Mouse (Mus musculus): ENCODE measurements around the gene Bcl2l12.

Bcl2l12 gene

DNA sequence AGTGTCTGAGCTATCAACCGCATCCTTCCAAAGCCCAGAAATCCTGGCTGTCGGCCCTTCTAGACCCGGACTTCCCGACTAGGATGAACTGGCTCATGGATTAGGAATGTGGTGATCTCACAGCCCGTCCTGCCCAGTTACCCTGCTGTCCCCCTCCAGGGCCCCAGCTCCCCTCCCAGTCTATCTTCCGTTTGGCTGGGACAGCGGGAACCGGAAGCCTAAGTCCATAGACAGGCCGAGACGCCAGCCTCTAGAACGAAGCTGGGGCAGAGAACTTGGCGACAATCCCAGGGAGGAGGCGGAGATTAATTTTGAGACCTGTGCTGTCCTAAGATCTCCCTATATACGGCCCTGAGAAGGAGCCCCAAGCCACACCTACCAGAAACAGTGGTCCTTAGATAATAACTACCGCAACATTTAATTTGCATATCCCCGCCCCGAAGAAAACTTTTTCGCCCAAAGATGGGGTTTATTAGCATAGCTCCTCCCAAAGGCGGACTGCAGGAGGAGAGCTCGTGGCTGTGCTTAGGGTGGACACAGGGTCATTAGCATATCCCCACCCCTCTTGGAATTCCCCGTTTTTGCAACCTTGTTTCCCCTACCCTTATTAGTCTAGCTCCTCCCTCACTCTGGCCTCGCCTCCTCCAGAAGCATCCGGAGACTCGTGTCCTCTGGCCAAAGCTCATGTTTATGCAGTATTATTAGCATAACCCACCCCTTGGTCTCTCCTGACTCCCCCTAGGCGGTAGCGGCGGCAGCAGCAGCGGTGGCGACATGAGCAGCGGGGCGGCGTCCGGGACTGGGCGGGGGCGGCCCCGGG, 18.9 kb upstream of the Bcl2l12 start, which contains the start of gene Rras:
Gene Rras, plus strand, starts transcription at position 720 of the 820 bp plus-strand sequence.
- DNase-seq (ENCODE audit: low spot score), result peak; percentile 97

GRCm38 (mm10) chr7:45016761-45017160, 18.2 kb upstream of the Bcl2l12 start:
- no peak for DNase-seq (ENCODE audit: low spot score)

GRCm38 (mm10) chr7:45015957-45016612, 17.6 kb upstream of the Bcl2l12 start, which contains the start of gene Scaf1:
Gene Scaf1, minus strand, starts transcription at chr7:45016363.
- peak; percentile 100 for DNase-seq (ENCODE audit: low spot score)

- DNase-seq (ENCODE audit: low spot score), result no peak
These were observed 16.9 kb upstream of the Bcl2l12 start for GRCm38 (mm10) chr7:45015344-45015956.

- DNase-seq (ENCODE audit: low spot score), result no peak
These were observed 15.6 kb upstream of the Bcl2l12 start for GRCm38 (mm10) chr7:45014096-45014451.

- DNase-seq (ENCODE audit: low spot score), result no peak
These were observed 15.0 kb upstream of the Bcl2l12 start for GRCm38 (mm10) chr7:45013366-45014095.

GRCm38 (mm10) chr7:45012824-45013223, 14.3 kb upstream of the Bcl2l12 start:
- DNase-seq (ENCODE audit: low spot score), result no peak

- DNase-seq (ENCODE audit: low spot score), result no peak
These were observed 13.5 kb upstream of the Bcl2l12 start for GRCm38 (mm10) chr7:45012011-45012410.

DNA sequence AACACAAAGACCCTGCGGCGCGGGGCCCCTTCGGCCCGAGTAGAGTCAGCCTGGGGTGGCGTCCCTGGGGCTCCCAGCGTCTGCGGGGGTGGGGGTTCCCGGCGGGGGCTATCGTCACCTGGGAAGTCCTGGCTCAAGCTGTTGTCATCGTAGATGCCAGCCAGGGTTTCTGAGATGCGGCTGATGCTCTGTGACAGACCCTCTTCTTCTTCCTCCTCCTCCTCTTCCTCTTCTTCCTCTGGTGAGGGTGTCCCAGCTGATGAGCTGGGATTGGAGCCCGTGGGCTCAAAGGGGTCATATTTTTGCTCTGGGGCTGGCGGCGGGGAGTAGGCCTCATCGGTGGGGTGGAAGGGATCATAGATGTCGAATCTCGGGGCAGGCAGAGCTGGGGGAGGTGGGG, 9.9 kb upstream of the Bcl2l12 start:
- DNase-seq (ENCODE audit: low spot score), result no peak

DNA sequence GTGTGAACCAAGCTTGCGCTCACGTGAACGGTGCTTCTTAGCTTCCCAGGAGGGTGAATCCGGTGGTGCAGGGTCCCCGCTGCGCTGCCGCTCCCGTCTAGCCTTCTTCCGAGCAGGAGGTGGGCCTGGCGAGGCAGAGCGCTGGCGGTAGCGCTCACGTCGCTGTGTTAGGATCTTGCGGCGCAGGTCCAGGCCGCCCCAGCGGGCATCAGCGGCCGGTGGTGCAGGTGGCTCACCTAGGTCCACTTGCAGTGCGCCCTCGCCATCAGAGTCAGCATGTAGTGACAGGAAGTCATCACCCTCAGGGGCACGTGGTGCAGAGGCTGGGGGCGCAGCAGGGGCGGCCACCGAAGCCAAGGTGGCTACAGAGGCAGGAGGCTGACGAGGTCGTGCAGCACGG, 9.3 kb upstream of the Bcl2l12 start:
- no peak for DNase-seq (ENCODE audit: low spot score)

- DNase-seq (ENCODE audit: low spot score), result no peak
These were observed 8.6 kb upstream of the Bcl2l12 start for GRCm38 (mm10) chr7:45007141-45007540.

DNA sequence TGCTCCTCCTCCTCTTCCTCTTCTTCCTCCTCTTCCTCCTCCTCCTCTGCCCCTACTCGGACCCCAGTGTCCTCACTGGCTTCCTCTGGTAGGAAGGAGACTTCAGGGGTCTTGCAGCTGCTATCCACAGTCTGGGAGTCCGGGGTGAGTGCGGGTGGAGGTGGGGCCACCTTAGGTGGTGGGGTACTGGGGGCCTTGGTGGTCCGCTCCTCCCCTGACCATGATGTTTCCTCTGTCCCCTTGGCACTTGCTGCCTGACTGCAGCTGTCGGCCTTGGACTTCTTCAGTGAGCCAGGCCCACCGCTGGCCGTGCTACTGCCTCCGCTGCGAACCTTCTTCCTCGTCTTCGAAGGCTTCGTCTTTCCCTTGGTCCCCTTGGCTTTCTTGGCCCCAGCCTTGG, 8.0 kb upstream of the Bcl2l12 start:
- no peak for DNase-seq (ENCODE audit: low spot score)

DNA sequence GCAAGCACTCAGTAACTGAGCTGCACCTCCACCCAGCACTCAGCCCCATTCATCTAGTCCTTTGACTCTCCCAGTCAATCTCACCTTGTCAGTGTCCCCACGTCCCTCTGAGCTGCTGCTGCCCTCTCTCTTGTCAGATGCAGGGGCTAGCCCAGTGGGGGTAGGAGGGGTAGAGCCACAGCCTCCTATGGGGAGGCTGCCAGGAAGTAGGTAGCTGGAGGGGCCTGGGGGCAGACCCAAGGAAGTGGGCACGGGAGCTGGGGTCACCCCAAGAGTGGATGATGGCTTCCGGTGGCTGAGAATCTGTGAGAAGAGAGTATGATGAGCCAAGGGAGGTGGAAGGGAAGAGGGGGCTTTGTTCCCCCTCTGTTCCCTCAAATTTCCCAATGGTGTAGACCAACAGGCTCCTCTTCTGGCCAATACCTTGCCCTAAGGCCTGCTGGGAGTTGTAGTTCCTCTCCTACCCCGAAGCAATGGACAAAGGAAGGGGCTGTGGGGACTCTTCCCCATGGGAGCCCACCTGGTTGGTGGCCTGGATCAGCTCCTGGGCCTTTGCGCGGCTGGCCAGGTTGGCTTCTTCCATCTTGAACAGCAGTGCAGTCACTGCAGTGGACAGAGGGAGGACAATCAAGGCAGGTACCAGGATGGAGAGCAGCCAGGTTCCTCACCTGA, 6.9 kb upstream of the Bcl2l12 start:
- DNase-seq (ENCODE audit: low spot score), result no peak

DNA sequence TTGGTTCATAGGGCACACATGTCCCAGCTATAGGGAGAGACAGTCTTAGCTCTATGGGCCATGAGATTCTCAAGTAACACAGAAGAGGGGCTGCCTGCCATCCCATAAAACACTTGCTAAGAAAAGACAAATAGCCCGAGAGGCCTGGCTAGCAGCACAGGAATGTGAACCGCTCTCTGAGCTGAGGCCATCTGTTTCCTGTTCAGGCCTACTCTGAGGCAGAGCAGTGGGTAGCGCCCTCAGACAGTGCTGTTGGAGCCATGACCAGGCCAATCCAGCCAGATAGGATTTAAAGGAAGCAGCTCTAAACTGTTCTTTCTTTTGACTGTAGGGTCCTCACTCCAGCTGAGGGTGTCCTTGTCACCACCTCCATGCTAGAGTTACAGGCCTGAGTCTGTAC, 6.0 kb upstream of the Bcl2l12 start:
- no peak for DNase-seq (ENCODE audit: low spot score)

- no peak for DNase-seq (ENCODE audit: low spot score)
These were observed 3.9 kb upstream of the Bcl2l12 start for GRCm38 (mm10) chr7:45002440-45002839.

- no peak for DNase-seq (ENCODE audit: low spot score)
These were observed 2.1 kb upstream of the Bcl2l12 start for GRCm38 (mm10) chr7:45000539-45001114.

GRCm38 (mm10) chr7:44999753-45000152, 1.2 kb upstream of the Bcl2l12 start:
- no peak for DNase-seq (ENCODE audit: low spot score)

- DNase-seq (ENCODE audit: low spot score), result peak; percentile 58
These were observed 528 bp downstream of the Bcl2l12 start for GRCm38 (mm10) chr7:44997940-44998428.

GRCm38 (mm10) chr7:44997231-44997939, 1.1 kb downstream of the Bcl2l12 start, which contains the start of gene Irf3:
Gene Irf3, plus strand, starts transcription at chr7:44997648.
- peak; percentile 99 for DNase-seq (ENCODE audit: low spot score)

DNA sequence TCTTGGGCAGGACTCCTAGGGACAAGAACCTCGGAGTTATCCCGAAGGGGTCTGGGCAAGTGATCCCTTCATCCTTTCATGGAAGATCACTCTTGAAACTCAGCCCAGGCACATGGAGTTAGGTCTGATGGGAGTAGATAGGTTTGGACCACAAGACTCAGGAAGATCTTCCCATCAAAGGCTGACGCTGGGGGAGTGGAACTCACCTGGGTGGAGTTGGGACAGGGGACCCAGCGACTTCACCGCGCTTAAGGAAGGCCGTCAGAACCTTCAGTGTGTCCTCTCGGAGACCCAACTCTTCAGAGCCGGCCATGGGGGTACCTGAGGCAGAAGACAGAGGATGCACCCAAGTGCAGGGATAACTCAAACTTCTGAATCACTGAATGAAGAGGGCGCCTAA, 1.8 kb downstream of the Bcl2l12 start:
- DNase-seq (ENCODE audit: low spot score), result no peak
